Mouse (Mus musculus): ENCODE measurements around the gene Pold1. TPM values are rescaled to one million over a fixed set of nuclear protein-coding genes. Genes with fewer than 3 reads are reported as not detected.

Pold1 gene
- total RNA-seq, 2 experiments from 2014 or later = 4.1 to 5.1 TPM

GRCm38 (mm10) chr7:44551731-44552130 lies 3.1 kb upstream of the Pold1 start:
- peak; percentile 34 for DNase-seq
- Histone ChIP-seq H3K27ac (no peak overlapping the region), H3K4me3 (no peak overlapping the region)
- intact Hi-C loops (cut with DNase I) = loop anchor here (10.0 kb wide), 1 partner anchor 1163 kb away; the partner anchor contains the start of genes Rpl18 and Sphk2
- no peak for TF ChIP-seq CTCF (IDR thresholded peaks at IDR 0.05)

GRCm38 (mm10) chr7:44551301-44551700 lies 2.7 kb upstream of the Pold1 start:
- intact Hi-C loops (cut with DNase I) = loop anchor here (10.0 kb wide), 1 partner anchor 1164 kb away; the partner anchor contains the start of genes Rpl18 and Sphk2
- no peak for TF ChIP-seq CTCF (IDR thresholded peaks at IDR 0.05)
- no peak for DNase-seq
- H3K4me3 ChIP-seq = no peak overlapping the region
- H3K27ac ChIP-seq = no peak overlapping the region

- Histone ChIP-seq H3K4me3 (no peak overlapping the region), H3K27ac (no peak overlapping the region)
- DNase-seq = no peak
- no peak for TF ChIP-seq CTCF (IDR thresholded peaks at IDR 0.05)
- intact Hi-C loops (cut with DNase I) = loop anchor here (10.0 kb wide), 1 partner anchor 1164 kb away; the partner anchor contains the start of genes Rpl18 and Sphk2
These were observed 1.7 kb upstream of the Pold1 start for GRCm38 (mm10) chr7:44550409-44550678.

- TF ChIP-seq CTCF (IDR thresholded peaks at IDR 0.05) = no peak
- intact Hi-C loops (cut with DNase I) = loop anchor here (2.0 to 10.0 kb wide), 4 partner anchors 21 to 1165 kb away; partner anchors contain the start of genes Rpl18 and Sphk2
- Histone ChIP-seq H3K4me3 (no peak overlapping the region), H3K27ac (peak overlapping the region; percentile 16; the same call in 1 of the 2 replicates)
- peak; percentile 28 for DNase-seq
These were observed 1.2 kb upstream of the Pold1 start for GRCm38 (mm10) chr7:44549621-44550408.

GRCm38 (mm10) chr7:44547725-44548124 lies 924 bp downstream of the Pold1 start:
- DNase-seq = no peak
- Histone ChIP-seq H3K27ac (peak overlapping the region; percentile 77; the same call in 1 of the 2 replicates), H3K4me3 (peak overlapping the region; percentile 74)
- no peak for TF ChIP-seq CTCF (IDR thresholded peaks at IDR 0.05)
- intact Hi-C loops (cut with DNase I) = loop anchor here (2.0 to 5.0 kb wide), 3 partner anchors 19 to 175 kb away; no protein-coding TSS in a partner anchor

- no peak for TF ChIP-seq CTCF (IDR thresholded peaks at IDR 0.05)
- H3K27ac ChIP-seq = no peak overlapping the region
- no peak for DNase-seq
- intact Hi-C loops (cut with DNase I) = loop anchor here (5.0 kb wide), 1 partner anchor 175 kb away; no protein-coding TSS in a partner anchor
- no peak overlapping the region for H3K4me3 ChIP-seq
These were observed 1.6 kb downstream of the Pold1 start for GRCm38 (mm10) chr7:44547041-44547440.

GRCm38 (mm10) chr7:44546274-44546673 lies 2.4 kb downstream of the Pold1 start:
- intact Hi-C loops (cut with DNase I) = loop anchor here (5.0 kb wide), 1 partner anchor 174 kb away; no protein-coding TSS in a partner anchor
- Histone ChIP-seq H3K4me3 (no peak overlapping the region), H3K27ac (no peak overlapping the region)
- DNase-seq = no peak
- TF ChIP-seq CTCF (IDR thresholded peaks at IDR 0.05) = no peak

- no peak for TF ChIP-seq CTCF (IDR thresholded peaks at IDR 0.05)
- Histone ChIP-seq H3K27ac (no peak overlapping the region), H3K4me3 (no peak overlapping the region)
- intact Hi-C loops (cut with DNase I) = no loop called here
- DNase-seq = no peak
These were observed 5.6 kb downstream of the Pold1 start for GRCm38 (mm10) chr7:44543071-44543470.

GRCm38 (mm10) chr7:44542555-44542954 lies 6.1 kb downstream of the Pold1 start:
- no peak overlapping the region for H3K4me3 ChIP-seq
- no peak for TF ChIP-seq CTCF (IDR thresholded peaks at IDR 0.05)
- DNase-seq = no peak
- intact Hi-C loops (cut with DNase I) = no loop called here
- H3K27ac ChIP-seq = no peak overlapping the region

GRCm38 (mm10) chr7:44538756-44539624 lies 9.7 kb downstream of the Pold1 start:
- intact Hi-C loops (cut with DNase I) = no loop called here
- no peak for TF ChIP-seq CTCF (IDR thresholded peaks at IDR 0.05)
- no peak for DNase-seq
- no peak overlapping the region for H3K4me3 ChIP-seq
- H3K27ac ChIP-seq = no peak overlapping the region

GRCm38 (mm10) chr7:44537496-44537895 lies 11.2 kb downstream of the Pold1 start:
- no peak for TF ChIP-seq CTCF (IDR thresholded peaks at IDR 0.05)
- Histone ChIP-seq H3K27ac (no peak overlapping the region), H3K4me3 (no peak overlapping the region)
- intact Hi-C loops (cut with DNase I) = no loop called here
- DNase-seq = no peak

- DNase-seq = no peak
- TF ChIP-seq CTCF (IDR thresholded peaks at IDR 0.05) = no peak
- Histone ChIP-seq H3K4me3 (no peak overlapping the region), H3K27ac (no peak overlapping the region)
- intact Hi-C loops (cut with DNase I) = no loop called here
These were observed 11.6 kb downstream of the Pold1 start for GRCm38 (mm10) chr7:44537009-44537408.

GRCm38 (mm10) chr7:44536590-44536968 lies 12.1 kb downstream of the Pold1 start:
- intact Hi-C loops (cut with DNase I) = no loop called here
- Histone ChIP-seq H3K27ac (no peak overlapping the region), H3K4me3 (no peak overlapping the region)
- peak; percentile 62 for DNase-seq
- no peak for TF ChIP-seq CTCF (IDR thresholded peaks at IDR 0.05)

All from gastrocnemius, adult 2 months (tissue).